Mouse (Mus musculus): ENCODE results near the gene Npepl1. TPM values are rescaled to one million over a fixed set of nuclear protein-coding genes. Genes with fewer than 3 reads are reported as not detected.

Npepl1 gene
- polyA plus RNA-seq, 1 experiment from 2014 or later, result 28.0 TPM

DNA sequence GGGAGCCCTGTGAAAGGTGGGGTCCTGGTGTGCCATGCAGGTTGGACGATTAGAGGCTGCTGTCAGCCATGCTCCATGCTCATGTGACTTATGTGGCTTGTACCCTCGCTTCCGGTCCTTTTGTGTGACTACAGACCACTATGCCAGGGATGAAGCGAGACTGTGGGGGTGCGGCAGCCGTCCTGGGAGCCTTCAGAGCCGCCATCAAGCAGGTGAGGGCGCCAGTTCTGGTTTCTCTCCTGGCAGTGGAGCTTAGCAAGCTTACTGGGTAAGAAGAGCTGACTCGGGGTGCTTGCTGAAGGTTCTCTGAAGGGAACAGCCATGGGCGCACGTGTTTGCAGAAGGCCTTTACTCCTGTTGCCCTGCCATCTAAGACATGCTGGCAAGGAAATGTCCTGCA, 9.1 kb downstream of the Npepl1 start:
- Histone ChIP-seq H3K4me2 (ENCODE audit: low read depth, low read length) (no peak overlapping the region), H3K36me3 (ENCODE audit: control insufficient read depth, insufficient read depth) (peaks cover 16% of the 10 kb centered on the region), H3K27me3 (ENCODE audit: control insufficient read depth, insufficient read depth, low read depth, low read length) (no peaks in the 10 kb centered on the region), H3K9ac (ENCODE audit: low read depth, low read length) (no peak overlapping the region), H3K27ac (ENCODE audit: low read length) (no peak overlapping the region), H3K4me3 (ENCODE audit: low read depth, low read length) (no peak overlapping the region), H3K4me1 (ENCODE audit: control insufficient read depth, low read depth, low read length) (no peaks in the 10 kb centered on the region), H3K9me3 (replicated peaks; ENCODE audit: control insufficient read depth, low read length) (no peaks in the 10 kb centered on the region)
- 75% methylated on average over 11 of the region's 11 CpGs for WGBS (ENCODE audit: insufficient replicate concordance)
- no peak for ATAC-seq (ENCODE audit: low read depth)

DNA sequence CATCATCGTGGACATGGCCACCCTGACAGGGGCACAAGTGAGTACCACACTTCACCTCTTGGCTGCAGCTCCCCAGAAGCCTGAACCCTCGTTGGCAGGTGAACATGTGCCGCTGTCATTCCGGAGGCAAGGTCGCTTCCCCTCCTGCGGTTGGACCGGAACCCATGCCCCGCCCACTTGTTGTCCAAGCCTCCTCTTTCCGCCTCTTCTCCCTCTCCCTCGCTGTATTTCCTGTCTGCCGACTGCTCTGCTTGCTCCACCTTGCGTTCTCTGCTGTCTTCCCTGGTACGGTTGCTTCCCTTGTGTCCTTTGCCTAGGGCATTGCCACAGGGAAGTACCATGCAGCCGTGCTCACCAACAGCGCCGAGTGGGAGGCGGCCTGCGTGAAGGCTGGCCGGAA, 10.5 kb downstream of the Npepl1 start:
- Histone ChIP-seq H3K9me3 (replicated peaks; ENCODE audit: control insufficient read depth, low read length) (no peaks in the 10 kb centered on the region), H3K4me3 (ENCODE audit: low read depth, low read length) (no peak overlapping the region), H3K4me2 (ENCODE audit: low read depth, low read length) (no peak overlapping the region), H3K36me3 (ENCODE audit: control insufficient read depth, insufficient read depth) (peaks cover 16% of the 10 kb centered on the region), H3K4me1 (ENCODE audit: control insufficient read depth, low read depth, low read length) (no peaks in the 10 kb centered on the region), H3K27me3 (ENCODE audit: control insufficient read depth, insufficient read depth, low read depth, low read length) (no peaks in the 10 kb centered on the region), H3K9ac (ENCODE audit: low read depth, low read length) (no peak overlapping the region), H3K27ac (ENCODE audit: low read length) (no peak overlapping the region)
- ATAC-seq (ENCODE audit: low read depth), result no peak
- 84% methylated on average over 19 of the region's 19 CpGs for WGBS (ENCODE audit: insufficient replicate concordance)

DNA sequence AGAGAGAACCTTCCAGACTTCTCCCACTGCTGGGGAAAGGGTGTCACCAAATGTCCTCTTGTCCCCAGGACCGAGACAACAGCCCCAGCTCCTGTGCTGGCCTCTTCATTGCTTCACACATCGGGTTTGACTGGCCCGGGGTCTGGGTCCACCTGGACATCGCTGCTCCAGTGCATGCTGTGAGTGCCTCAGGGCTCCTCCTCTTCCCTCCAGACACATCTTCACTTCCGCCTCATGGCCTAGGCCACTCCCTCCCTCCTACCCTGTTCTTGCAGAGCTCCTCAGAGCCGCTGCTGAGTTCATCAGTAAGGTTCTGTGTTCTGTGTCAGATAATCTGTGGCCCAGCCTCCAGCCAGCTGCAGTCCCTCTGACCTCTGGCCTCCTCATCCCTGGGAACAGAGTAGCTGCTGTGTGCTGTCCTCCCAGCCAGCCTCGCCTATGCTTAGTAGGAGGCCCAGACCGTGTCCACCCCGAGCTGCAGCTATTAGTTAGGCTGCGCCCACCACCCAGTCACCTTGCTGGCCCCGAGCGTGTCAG, 11.3 kb downstream of the Npepl1 start:
- Histone ChIP-seq H3K36me3 (ENCODE audit: control insufficient read depth, insufficient read depth) (peaks cover 16% of the 10 kb centered on the region), H3K4me2 (ENCODE audit: low read depth, low read length) (no peak overlapping the region), H3K9me3 (replicated peaks; ENCODE audit: control insufficient read depth, low read length) (no peaks in the 10 kb centered on the region), H3K27ac (ENCODE audit: low read length) (no peak overlapping the region), H3K4me1 (ENCODE audit: control insufficient read depth, low read depth, low read length) (no peaks in the 10 kb centered on the region; the same call in 1 of the 2 replicates), H3K9ac (ENCODE audit: low read depth, low read length) (no peak overlapping the region), H3K27me3 (ENCODE audit: control insufficient read depth, insufficient read depth, low read depth, low read length) (no peaks in the 10 kb centered on the region), H3K4me3 (ENCODE audit: low read depth, low read length) (no peak overlapping the region)
- 75% methylated on average over 12 of the region's 12 CpGs for WGBS (ENCODE audit: insufficient replicate concordance)
- ATAC-seq (ENCODE audit: low read depth), result peak; percentile 12; the same call in 1 of the 2 replicates

DNA sequence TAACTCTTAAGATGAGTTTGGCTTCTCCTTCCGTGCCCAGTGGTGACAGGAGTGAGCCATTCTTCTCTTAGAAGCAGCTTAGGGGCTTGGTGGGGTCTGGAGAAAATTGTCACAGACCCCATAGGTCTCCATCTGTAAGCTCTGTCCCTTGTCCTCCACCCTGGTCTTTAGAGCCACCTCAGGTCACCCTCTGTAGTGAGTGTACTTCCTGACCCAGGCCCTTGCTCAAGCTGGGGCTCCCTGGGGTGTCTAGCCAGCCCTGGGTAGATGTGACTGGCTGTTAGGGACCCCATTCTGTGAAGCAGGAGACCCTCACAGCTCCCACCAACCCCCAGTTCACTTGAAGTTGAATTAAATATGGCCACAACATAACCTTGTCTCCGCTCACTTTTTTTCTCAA, 12.2 kb downstream of the Npepl1 start:
- H3K36me3 ChIP-seq (ENCODE audit: control insufficient read depth, insufficient read depth), result peaks cover 16% of the 10 kb centered on the region
- no peak for ATAC-seq (ENCODE audit: low read depth)

DNA sequence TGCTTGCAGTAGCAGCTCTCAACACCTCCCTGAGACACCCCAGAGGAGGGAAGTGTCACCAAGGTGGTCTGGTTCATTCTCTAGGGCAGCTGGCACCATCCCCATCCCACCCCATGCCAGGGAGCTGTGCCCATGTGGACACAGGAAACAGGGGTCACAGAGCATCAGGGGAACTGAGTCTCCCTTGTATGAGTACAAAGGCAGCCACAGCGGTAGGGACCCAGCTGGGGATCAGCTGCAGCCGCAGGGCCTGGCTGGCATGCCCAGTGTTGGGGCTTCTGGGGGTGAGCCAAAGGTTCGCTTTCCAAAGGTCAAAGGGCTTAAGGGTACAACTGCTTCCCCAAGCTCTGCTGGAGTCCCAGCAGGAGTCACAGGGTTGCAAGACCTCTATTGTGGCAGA, 13.6 kb downstream of the Npepl1 start:
- ATAC-seq (ENCODE audit: low read depth), result no peak

More for the DNA sequence above, 12.2 kb downstream of the Npepl1 start:
- Histone ChIP-seq H3K4me1 (ENCODE audit: control insufficient read depth, low read depth, low read length) (no peaks in the 10 kb centered on the region; the same call in 1 of the 2 replicates), H3K27ac (ENCODE audit: low read length) (no peak overlapping the region), H3K27me3 (ENCODE audit: control insufficient read depth, insufficient read depth, low read depth, low read length) (no peaks in the 10 kb centered on the region), H3K9ac (ENCODE audit: low read depth, low read length) (no peak overlapping the region), H3K4me2 (ENCODE audit: low read depth, low read length) (no peak overlapping the region), H3K9me3 (replicated peaks; ENCODE audit: control insufficient read depth, low read length) (no peaks in the 10 kb centered on the region), H3K4me3 (ENCODE audit: low read depth, low read length) (no peak overlapping the region)
- WGBS (ENCODE audit: insufficient replicate concordance), result 69% methylated on average over 2 of the region's 2 CpGs

DNA sequence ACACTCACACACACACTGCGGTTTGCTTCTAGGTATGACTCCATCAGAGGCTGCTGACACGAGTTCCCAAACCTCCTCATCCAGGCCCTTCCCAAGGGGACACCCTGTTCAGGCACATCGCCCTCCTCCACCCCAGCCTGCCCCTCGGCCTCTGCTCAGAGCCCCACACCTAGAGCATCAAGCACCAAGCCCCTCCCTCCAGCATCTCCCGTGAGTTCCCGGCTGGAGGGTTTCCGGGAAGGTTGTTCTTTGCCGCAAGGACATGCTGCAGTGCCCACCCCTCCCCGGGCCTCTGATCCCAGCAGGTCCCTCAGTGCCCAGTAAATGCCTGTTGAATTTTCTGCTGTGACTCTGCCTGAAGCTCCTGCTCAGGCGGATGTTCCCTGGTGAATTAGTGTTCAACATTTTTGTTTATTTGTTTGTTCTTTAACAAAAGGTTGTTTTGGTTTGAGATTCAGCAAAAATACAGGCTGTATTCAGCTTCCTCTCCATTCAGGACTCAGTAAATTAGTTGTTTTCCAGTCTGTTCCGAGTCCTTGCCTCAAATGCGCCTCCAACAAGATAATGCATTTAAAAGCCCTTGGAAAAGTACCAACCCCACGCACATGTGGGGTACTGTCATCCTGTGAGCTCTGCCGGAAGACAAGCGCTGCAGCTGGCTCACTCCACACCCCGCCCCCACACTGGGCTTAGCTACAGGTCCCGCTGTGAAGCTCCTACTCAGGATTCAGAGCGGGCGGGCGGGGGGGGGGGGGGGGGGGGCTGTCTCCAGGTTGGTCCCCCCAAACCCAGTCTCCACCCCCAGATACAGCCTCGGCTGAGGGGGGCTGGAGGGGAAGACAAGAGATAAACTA, 16.6 kb downstream of the Npepl1 start:
- Histone ChIP-seq H3K27ac (ENCODE audit: low read length) (no peak overlapping the region), H3K9me3 (replicated peaks; ENCODE audit: control insufficient read depth, low read length) (no peaks in the 10 kb centered on the region), H3K27me3 (ENCODE audit: control insufficient read depth, insufficient read depth, low read depth, low read length) (no peaks in the 10 kb centered on the region), H3K4me2 (ENCODE audit: low read depth, low read length) (no peak overlapping the region), H3K4me1 (ENCODE audit: control insufficient read depth, low read depth, low read length) (no peaks in the 10 kb centered on the region; the same call in 1 of the 2 replicates), H3K9ac (ENCODE audit: low read depth, low read length) (no peak overlapping the region), H3K36me3 (ENCODE audit: control insufficient read depth, insufficient read depth) (peaks cover 6% of the 10 kb centered on the region), H3K4me3 (ENCODE audit: low read depth, low read length) (no peak overlapping the region)
- 0 out of 2 replicates have a peak, but pooled peaks have one; percentile 17 for ATAC-seq (ENCODE audit: low read depth)
- 12% methylated on average over 19 of the region's 21 CpGs for WGBS (ENCODE audit: insufficient replicate concordance)

More for the DNA sequence above, 13.6 kb downstream of the Npepl1 start:
- no peaks in the 10 kb centered on the region; the same call in 1 of the 2 replicates for H3K4me1 ChIP-seq (ENCODE audit: control insufficient read depth, low read depth, low read length)
- H3K27ac ChIP-seq (ENCODE audit: low read length), result no peak overlapping the region
- H3K27me3 ChIP-seq (ENCODE audit: control insufficient read depth, insufficient read depth, low read depth, low read length), result no peaks in the 10 kb centered on the region
- no peaks in the 10 kb centered on the region for H3K9me3 ChIP-seq (replicated peaks; ENCODE audit: control insufficient read depth, low read length)
- H3K9ac ChIP-seq (ENCODE audit: low read depth, low read length), result no peak overlapping the region
- H3K4me3 ChIP-seq (ENCODE audit: low read depth, low read length), result no peak overlapping the region
- peaks cover 16% of the 10 kb centered on the region for H3K36me3 ChIP-seq (ENCODE audit: control insufficient read depth, insufficient read depth)
- WGBS (ENCODE audit: insufficient replicate concordance), result 69% methylated on average over 3 of the region's 3 CpGs
- H3K4me2 ChIP-seq (ENCODE audit: low read depth, low read length), result no peak overlapping the region

DNA sequence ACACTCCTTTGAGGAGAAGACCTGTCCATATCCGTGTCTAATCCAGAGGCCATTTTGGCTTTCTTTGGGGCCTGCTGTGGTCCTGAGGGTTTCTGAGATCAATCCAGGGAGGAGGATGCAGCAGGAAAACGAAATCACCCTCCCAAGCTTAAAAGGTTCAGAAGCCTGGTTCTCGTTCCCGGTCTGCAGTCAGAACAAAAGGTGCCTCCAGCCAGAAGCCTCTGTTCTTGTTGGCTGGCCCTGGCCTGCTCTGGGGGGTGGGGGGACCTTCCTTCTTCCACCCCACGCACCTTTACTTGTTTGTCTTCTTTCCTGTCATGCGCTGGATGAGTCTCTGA, 17.2 kb downstream of the Npepl1 start:
- ATAC-seq (ENCODE audit: low read depth), result no peak
- no peaks in the 10 kb centered on the region for H3K9me3 ChIP-seq (replicated peaks; ENCODE audit: control insufficient read depth, low read length)
- H3K4me2 ChIP-seq (ENCODE audit: low read depth, low read length), result no peak overlapping the region
- no peak overlapping the region for H3K4me3 ChIP-seq (ENCODE audit: low read depth, low read length)
- no peak overlapping the region for H3K27ac ChIP-seq (ENCODE audit: low read length)
- peaks cover 6% of the 10 kb centered on the region for H3K36me3 ChIP-seq (ENCODE audit: control insufficient read depth, insufficient read depth)
- H3K27me3 ChIP-seq (ENCODE audit: control insufficient read depth, insufficient read depth, low read depth, low read length), result no peaks in the 10 kb centered on the region
- no peaks in the 10 kb centered on the region; the same call in 1 of the 2 replicates for H3K4me1 ChIP-seq (ENCODE audit: control insufficient read depth, low read depth, low read length)
- no peak overlapping the region for H3K9ac ChIP-seq (ENCODE audit: low read depth, low read length)
- 36% methylated on average over 6 of the region's 6 CpGs for WGBS (ENCODE audit: insufficient replicate concordance)

DNA sequence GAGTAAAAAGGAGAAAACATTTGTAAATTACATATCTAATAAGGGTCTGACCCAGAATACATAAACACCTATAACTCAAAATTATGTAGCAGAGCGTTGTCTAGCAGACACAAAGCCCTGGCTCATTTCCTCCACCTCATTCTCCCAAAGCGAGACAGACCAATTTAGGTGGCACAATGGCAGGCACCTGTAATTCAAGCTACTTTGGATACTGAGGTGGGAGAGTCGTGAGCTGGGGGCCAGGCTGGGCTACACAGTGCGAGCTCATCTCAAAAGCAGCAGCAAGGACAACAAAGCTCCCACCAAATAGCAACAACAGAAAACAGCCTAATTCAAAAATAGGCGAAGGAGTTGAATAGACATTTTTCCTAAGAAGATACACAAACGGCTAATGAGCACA, 18.8 kb downstream of the Npepl1 start:
- no peaks in the 10 kb centered on the region for H3K27me3 ChIP-seq (ENCODE audit: control insufficient read depth, insufficient read depth, low read depth, low read length)
- 67% methylated on average over 6 of the region's 6 CpGs for WGBS (ENCODE audit: insufficient replicate concordance)
- H3K4me2 ChIP-seq (ENCODE audit: low read depth, low read length), result no peak overlapping the region
- no peak for ATAC-seq (ENCODE audit: low read depth)
- H3K4me1 ChIP-seq (ENCODE audit: control insufficient read depth, low read depth, low read length), result no peaks in the 10 kb centered on the region; the same call in 1 of the 2 replicates
- peaks cover 3% of the 10 kb centered on the region; the same call in 1 of the 2 replicates for H3K36me3 ChIP-seq (ENCODE audit: control insufficient read depth, insufficient read depth)
- no peaks in the 10 kb centered on the region for H3K9me3 ChIP-seq (replicated peaks; ENCODE audit: control insufficient read depth, low read length)
- no peak overlapping the region for H3K9ac ChIP-seq (ENCODE audit: low read depth, low read length)
- no peak overlapping the region for H3K27ac ChIP-seq (ENCODE audit: low read length)
- no peak overlapping the region for H3K4me3 ChIP-seq (ENCODE audit: low read depth, low read length)

DNA sequence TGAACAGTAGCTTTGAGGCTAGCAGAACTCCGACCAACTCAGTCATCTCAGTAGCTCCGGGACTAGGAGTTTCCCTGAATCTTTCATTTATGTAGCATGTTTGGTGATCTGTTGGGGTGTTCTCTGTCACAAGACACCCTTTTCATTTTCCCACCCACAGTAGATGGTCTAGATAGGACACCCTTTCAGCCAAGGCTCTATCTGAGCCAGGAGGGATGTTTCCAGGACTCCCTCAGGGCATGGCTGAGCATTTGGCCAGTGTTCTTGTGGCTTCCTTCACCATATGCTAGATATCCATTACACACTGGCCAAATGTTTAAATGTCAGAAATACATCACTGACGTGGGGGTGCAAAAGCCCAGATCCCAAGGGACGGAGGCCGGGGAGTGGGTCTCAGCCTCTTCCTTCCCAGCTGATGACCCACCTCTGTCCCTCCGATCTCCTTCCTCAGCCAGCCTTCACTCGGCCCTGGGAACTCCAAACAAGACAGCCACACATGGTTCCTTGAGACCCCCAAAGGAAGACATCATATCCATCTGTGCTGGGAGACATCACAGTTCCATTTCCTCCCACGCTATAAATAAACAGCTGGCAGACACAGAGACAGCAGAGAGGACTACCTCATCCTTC, 20.4 kb downstream of the Npepl1 start:
- no peak for ATAC-seq (ENCODE audit: low read depth)
- Histone ChIP-seq H3K27ac (ENCODE audit: low read length) (no peak overlapping the region), H3K9ac (ENCODE audit: low read depth, low read length) (no peak overlapping the region), H3K4me3 (ENCODE audit: low read depth, low read length) (no peak overlapping the region), H3K4me2 (ENCODE audit: low read depth, low read length) (no peak overlapping the region), H3K36me3 (ENCODE audit: control insufficient read depth, insufficient read depth) (no peaks in the 10 kb centered on the region), H3K9me3 (replicated peaks; ENCODE audit: control insufficient read depth, low read length) (no peaks in the 10 kb centered on the region), H3K4me1 (ENCODE audit: control insufficient read depth, low read depth, low read length) (no peaks in the 10 kb centered on the region; the same call in 1 of the 2 replicates), H3K27me3 (ENCODE audit: control insufficient read depth, insufficient read depth, low read depth, low read length) (no peaks in the 10 kb centered on the region)
- 59% methylated on average over 8 of the region's 8 CpGs for WGBS (ENCODE audit: insufficient replicate concordance)

Data from liver, embryonic 16.5 days (tissue).